Mouse (Mus musculus): ENCODE results near the gene Ctdsp2.

The Ctdsp2 gene

DNA sequence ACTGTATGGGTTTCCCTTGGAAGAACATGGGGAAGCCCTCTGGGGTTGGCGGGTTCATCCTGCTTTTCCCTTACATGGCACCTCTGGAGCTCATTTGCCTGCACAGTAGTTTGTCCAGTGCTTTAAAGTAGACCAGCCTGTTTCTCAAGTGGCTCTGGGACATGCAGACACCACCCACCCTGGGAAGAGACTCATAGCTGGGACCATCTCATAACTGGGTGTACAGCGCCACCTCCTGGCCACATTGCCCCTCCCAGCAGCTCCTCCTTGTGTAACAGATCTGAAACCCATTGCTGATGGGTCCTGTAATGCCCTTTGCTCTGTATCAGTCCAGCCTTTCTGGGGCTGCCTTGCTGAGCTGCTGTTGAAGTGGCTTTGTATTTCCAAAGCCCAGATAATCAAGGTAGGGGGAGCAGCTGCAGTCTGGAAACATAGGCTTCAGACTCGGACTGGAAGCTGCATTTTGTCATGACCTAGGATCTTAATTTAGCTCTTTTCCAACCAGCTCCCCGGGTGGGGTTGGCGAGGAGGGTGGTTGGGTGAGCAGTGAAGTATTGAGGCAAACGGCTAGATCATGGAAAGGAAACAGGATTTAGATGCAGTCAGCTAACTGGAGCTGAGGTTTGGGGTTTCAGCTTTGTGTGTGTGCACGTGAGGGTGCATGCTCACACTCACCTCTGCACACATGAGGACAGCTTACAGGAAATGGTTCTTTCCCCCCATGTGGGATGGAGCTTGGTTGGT is 12.0 kb downstream of the Ctdsp2 start:
- DNase-seq (ENCODE audit: low read depth): peak; percentile 61

GRCm38 (mm10) chr10:126991676-126992075 is 13.2 kb downstream of the Ctdsp2 start:
- no peak for DNase-seq (ENCODE audit: low read depth)

DNA sequence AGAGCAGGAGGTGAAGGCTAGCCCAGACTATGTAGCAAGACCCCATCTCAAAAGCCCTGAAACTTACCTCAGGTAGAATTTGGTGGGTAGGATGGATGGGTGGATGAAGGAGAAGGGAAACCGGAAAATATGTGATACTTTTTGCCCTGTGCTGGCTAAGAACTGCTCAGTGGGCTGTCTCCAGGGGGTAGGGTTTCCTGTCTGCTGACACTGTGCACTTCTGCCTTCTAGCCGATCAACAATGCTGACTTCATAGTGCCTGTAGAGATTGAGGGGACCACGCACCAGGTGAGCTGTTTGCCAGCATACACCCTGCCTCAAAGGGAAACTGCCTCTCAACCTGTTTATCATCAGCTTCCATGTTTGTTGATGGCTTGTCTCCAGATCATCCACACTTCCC is 15.1 kb downstream of the Ctdsp2 start:
- no peak for DNase-seq (ENCODE audit: low read depth)

DNA sequence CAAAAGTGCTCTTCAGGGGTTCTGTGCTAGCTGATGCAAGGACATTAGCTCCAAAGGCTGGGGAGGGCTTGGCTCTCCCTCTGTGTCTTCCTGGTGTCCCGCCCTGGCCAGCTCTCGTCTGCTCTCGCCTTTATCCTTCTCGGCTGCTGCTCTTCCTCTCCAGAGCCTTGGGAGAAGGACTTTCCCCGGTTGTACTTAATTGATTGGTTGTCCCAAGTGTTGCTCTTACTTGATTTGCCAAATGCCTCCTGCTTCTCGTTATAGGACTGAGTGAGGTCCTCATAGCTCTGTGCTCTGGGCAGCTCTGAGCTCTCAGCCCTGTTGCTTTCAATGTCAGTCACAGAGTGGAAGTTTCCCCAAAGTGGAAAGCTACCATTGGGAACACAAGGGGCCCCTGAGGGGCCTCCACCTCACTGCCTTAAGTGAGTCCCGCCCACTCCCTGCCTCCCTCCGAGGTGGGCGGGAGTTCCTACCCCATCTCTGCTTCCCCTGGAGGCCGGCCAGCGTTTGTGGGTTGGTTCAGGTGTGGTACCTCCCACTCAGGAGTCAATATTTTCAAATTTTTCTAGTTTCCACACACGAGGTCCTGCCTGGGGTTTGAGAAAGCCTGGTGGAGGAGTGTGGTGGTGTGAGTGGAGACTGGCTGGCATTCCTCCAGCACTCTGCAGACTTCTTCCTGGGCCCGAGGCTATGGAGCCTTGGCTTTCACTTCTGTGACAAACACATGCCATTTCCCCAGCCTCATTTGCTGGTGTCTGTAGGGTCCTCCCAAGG is 19.0 kb downstream of the Ctdsp2 start:
- no peak for DNase-seq (ENCODE audit: low read depth)

DNA sequence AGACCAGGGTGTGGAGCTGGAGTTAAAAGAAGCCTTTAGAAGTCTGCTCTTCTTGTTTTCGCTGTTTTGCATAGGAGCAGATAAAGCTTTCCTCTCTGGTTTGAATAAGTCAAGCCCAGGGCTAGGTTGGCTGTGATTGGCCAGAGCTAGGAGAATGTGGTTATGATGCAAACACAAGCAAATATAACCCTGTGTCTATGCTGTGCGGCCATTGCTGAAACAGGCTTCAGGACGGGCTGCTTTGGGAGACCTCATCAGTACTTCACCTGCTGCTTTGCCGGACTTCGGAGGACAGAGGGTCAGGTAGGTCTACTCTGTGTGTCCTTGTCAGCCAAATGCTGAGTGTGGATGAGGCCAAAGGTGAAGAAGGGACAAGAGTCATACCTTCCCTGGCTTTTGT is 22.0 kb downstream of the Ctdsp2 start, which contains the start of gene Avil:
TSS of gene Avil (plus strand) at position 181 of the 400 bp plus-strand sequence.
- DNase-seq (ENCODE audit: low read depth): no peak

DNA sequence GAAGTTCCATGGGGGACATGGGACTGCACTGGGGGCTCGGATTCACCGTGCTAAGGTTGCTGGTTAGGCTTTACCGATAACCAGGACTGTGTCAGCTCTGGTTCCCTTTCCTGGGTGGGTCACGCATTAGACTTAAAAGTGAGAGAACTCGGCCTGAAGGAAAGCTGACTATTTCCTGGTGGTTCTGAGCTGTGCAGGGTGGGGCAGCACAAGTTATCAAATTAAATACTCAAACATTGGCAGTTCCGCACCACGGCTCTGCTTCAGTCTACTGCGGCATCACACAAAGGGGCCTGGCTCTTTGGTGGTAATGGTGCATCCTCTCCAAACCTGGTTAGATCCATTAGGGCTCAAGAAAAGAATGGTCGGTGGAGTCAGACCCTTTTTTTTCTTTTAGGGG is 22.8 kb downstream of the Ctdsp2 start:
- no peak for DNase-seq (ENCODE audit: low read depth)

DNA sequence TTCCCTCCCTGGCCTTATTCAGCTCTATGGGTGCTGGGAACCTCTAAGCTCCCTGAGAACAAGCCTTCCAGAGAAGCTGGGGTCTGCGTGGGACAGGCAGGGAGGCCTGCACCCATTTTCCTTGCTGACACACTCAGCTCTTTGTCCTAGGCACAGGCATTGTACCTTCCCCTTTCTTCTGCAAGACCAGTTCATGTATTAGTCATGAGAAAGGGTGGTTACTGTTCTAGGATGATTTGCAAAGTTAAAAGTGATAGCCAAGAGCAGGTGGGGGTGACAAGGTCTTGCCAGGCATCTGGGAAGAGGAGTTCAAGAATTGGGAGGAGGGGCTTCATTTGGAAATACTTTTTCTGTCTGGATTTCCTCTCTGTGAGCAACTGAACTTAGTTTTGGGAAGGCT is 23.5 kb downstream of the Ctdsp2 start:
- DNase-seq (ENCODE audit: low read depth): no peak

DNA sequence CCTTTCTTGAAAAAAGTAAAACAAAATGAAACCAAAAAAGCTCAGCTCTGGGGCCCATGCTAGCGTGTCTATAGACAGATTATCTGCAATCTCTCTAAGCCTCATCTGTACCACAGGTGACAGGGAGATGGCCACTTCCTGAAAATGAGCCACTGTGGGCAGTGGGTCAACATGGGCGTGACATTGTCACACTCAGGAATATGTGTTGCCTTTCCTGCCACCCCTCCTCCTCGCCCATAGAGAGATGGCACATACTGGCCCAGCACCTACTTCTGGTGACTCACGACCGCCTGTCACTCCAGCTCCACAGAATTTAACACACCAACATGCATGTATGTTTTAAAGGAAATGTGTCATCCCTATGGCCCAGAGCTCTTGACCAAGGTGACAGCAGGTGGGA is 24.2 kb downstream of the Ctdsp2 start:
- DNase-seq (ENCODE audit: low read depth): no peak

DNA sequence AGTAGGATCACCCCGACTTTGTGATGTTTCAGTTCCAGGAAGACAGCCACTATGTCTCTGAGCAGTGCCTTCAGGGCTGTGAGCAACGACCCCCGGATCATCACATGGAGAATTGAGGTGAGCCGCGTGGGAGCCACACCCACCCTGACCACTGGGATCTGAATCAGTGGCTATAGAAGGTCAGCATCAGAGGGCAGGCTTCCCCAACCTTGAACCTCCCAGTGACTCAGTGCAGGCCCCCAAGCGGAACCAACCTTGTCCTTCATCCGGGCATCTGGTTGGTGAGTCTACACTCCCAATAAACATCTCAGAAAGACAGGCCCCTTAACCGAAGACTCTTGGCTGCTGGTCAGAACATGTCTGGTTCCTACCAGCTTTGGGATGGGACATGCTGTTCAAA is 24.8 kb downstream of the Ctdsp2 start:
- no peak for DNase-seq (ENCODE audit: low read depth)

DNA sequence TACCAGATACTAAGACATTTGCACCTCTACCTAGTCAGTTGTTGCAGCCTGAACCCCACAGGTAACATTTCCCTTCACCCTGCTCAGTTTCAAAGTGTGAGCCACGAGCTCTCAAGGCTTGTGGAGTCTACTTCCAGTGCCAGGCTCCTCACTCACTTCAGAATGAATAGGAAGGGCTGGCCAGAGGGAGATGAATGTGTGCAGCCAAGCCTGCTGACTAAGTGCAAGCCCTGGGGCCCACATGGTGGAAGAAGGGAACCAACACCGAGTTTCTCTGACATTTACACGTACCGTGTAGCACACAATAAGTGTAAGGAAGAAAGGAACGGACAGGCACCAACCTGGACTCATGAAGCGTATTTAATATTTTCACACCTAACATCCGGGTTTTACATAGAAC is 25.3 kb downstream of the Ctdsp2 start:
- DNase-seq (ENCODE audit: low read depth): no peak

DNA sequence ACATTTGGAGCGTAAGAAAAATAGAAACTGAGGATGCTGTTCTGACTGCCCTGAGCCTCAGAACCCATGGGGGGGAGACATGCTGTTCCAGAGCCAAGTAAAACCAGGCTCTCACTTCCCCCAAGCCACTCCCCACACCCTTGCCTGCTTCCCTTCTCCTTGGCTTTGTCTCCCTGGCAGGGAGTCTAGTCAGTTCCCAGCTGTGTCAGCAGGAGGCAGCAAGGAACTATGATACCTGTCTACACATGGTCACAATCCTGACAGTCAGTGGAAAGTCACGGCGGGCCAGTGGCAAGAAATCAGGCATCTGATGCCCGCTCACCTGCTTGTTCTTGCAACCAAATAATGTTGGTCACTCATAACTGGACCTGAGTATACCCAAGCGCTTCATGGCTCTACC is 38.0 kb downstream of the Ctdsp2 start:
- no peak for DNase-seq (ENCODE audit: low read depth)

DNA sequence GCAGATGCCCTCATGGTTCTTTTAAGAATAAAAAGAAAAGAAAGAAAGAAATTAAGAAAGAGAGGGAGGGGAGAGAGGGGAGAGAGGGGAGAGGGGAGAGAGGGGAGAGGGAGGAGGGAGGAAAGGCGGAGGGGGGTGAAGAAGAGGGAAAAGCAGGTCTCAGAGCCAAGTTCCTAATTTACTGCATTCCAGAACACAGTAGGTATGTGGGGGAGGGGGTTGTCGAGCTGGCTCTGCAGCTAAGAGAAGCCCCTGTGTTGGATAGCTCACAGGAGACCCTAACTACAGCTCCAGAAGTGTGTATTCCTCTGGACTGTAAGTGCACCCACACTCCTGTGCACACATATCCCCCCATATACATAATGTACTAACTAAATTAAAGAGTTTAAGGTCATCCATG is 38.6 kb downstream of the Ctdsp2 start:
- DNase-seq (ENCODE audit: low read depth): no peak

- DNase-seq (ENCODE audit: low read depth): no peak
Observed at GRCm38 (mm10) chr10:127018422-127018821, 39.9 kb downstream of the Ctdsp2 start.

DNA sequence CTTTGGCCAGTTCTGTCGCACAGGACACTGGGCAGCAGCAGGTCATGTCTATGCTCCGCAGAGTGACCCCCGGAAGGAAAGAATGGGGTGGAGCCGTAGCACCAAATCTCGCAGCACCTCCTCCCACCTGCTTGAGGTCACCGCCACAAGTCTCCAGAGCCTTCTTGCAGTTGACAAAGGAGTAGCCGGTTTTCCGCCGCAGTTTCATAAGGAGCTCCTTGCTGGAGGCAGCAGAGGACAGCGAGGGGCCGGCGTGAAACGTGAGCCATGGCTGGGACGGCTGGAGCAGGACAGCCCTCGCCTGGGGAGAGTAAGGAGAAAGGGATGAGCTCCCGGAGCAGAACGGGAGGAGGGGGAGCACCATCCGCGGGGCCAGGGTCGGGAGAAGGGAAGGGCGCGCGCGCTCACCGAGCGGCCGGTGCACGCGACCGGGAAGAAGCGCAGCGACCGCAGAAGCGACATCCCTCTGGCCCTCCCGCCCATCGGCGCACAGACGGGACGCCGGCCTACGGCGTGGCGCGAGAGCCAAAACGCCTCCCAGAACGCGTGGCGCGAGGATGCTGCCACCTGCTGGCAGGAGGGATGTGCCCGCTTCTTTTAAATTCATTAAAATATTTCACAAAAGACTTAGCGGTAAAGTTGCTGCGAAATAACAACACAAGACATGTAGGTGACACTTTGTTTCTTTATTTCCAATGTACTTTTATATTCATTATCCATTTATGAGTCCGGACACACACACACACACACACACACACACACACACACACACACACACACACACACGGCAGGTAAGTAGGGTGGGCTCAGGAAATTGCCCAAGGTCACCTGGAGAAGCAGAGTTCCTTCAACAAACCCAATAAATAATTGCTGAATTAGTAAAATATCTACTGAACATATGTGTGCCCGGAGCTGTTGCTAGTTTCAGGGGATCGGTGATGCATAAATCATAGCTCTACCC is 52.1 kb downstream of the Ctdsp2 start, which contains the start of gene Tsfm:
TSS of gene Tsfm (minus strand) at position 505 of the 961 bp plus-strand sequence.
- DNase-seq (ENCODE audit: low read depth): peak; percentile 60

DNA sequence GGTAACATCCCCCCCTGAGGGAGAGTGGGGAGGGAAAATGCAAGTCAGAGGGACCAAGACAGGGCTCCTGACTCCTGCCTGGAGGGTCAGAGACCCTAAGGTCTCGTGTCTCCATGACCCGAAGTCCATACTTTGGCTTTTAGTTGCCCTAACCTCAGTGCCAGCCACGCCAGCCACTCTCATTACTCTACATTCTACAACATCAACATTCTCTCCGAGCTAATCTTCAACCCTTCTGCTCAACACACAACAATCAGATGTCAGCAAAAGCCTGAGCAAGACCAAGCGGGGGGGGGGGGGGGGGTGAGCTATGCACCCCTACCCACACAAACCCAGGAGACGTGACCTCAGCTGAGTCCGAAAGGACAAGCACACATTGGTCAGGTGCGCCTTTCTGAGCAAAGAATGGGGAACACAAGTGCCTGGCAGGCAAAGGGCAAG is 54.8 kb downstream of the Ctdsp2 start:
- no peak for DNase-seq (ENCODE audit: low read depth)

DNA sequence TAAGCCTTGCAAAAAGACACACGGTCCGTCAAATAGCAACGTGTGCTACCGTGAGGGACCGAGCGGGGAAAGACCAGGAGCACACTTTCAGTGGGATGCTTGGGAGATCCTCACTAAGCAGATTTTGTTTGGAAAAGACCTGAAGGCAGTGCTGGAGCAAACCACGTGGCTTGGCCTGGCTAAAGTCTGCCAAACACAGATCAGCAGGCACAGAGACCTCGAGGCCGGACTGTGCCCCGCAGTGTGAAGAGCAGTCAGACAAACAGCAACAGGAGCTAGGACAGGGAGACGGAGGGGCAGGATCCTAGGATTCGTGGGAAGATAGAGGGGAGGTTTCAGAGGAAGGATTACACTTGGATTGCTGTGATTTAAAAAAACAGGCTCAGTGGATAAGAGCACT is 57.8 kb downstream of the Ctdsp2 start:
- no peak for DNase-seq (ENCODE audit: low read depth)

GRCm38 (mm10) chr10:127037641-127038040 is 59.1 kb downstream of the Ctdsp2 start:
- no peak for DNase-seq (ENCODE audit: low read depth)

DNA sequence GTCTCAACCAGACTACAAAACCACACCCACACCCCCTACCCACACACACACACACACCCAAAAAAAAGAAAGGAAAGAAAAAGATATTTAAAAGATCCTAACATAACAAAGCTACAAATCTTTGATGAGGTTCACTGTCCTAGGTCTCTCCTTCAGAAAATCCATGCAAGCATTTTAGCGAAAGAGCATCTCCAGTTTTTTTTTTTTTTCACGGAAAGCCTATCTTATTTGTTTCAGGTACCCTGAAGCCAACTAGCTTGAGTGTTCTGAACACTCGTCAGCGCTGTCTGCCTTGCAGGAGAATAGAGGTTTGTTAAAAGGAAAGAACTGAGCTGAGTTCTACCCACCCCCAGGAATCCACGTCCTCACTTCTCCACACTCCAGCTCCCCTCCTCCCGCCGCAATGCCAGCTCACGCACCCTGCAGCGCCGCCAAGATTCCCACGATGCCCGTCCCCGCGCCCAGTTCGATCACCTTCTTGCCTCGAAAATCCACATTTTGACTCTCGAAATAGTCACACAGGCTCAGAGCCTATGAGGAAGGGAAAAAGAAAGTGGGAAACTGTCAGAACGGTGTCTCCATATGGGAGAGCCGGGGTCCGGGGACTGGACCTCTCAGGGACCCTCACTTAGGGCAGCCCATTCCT is 62.2 kb downstream of the Ctdsp2 start:
- DNase-seq (ENCODE audit: low read depth): no peak

DNA sequence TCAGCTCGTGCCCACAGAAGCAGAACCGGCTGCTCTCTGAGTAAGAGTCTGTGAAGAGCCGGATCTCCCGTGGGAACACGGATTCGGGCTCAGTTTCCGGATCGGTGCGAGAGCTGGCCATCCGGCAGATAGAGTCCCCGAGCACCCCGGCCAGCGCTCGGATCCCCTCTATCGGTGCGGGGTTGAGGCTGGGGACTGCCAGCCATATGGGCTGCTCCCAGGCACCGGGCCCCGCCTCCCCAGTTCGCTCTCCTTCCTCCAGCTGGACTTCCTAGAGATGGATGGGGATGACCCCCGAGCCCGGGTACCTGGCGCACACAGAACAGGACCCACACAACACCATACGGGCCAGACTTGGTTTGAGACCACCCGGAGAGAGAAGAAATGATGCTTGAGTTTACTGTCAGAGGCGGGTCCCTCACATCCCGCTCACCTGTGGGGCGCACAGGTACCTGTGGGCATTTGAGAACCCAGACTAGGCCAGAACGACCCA is 62.8 kb downstream of the Ctdsp2 start, which contains the start of the genes Mettl1 and Eef1akmt3:
TSS of gene Mettl1 (plus strand) at position 141 of the 493 bp plus-strand sequence.
TSS of gene Eef1akmt3 (minus strand) at position 240 of the 493 bp plus-strand sequence.
- DNase-seq (ENCODE audit: low read depth): no peak

GRCm38 (mm10) chr10:127041774-127042338 is 63.3 kb downstream of the Ctdsp2 start:
- DNase-seq (ENCODE audit: low read depth): peak; percentile 60
